Mouse (Mus musculus) left cerebral cortex, adult 18-20 months (tissue): ENCODE data around the gene Pdp2. TPM values are rescaled to one million over a fixed set of nuclear protein-coding genes. Genes with fewer than 3 reads are reported as not detected.
"Not testable (repeated sequence)": the region's sequence is repeated elsewhere in the genome, so short reads cannot be mapped to it uniquely, and the experiment has no call there.

Source experiments
- DNase-seq, 2 experiments: peaks; one replicate each; pipeline ENCODE4 v3.0.0; 2021 to 2022; ENCODE audit warnings: low spot score in 2 of 2, mixed read lengths in 1 of 2
- long read RNA-seq, 2 experiments: library from polyadenylated mRNA; stranded (forward); transcript quantifications; one replicate each; pipeline ENCODE4 v2.0.0; 2021
- total RNA-seq, 2 experiments: library from RNA; stranded (reverse); gene quantifications; 2 replicates each; pipeline ENCODE4 v1.2.3; 2021

Gene Pdp2
- 1 to 10 TPM; 7.7 to 8.9 TPM for total RNA-seq
- long read RNA-seq, experiment 1, full-length matches to known transcripts, result 7 of 10 reads
- long read RNA-seq, experiment 1, partial matches to known transcripts, result 0 of 10 reads
- long read RNA-seq, experiment 1, other reads (novel, unspliced or antisense), result 3 of 10 reads
- long read RNA-seq, experiment 2, full-length matches to known transcripts, result 2 of 4 reads
- long read RNA-seq, experiment 2, partial matches to known transcripts, result 0 of 4 reads
- long read RNA-seq, experiment 2, other reads (novel, unspliced or antisense), result 2 of 4 reads

DNA sequence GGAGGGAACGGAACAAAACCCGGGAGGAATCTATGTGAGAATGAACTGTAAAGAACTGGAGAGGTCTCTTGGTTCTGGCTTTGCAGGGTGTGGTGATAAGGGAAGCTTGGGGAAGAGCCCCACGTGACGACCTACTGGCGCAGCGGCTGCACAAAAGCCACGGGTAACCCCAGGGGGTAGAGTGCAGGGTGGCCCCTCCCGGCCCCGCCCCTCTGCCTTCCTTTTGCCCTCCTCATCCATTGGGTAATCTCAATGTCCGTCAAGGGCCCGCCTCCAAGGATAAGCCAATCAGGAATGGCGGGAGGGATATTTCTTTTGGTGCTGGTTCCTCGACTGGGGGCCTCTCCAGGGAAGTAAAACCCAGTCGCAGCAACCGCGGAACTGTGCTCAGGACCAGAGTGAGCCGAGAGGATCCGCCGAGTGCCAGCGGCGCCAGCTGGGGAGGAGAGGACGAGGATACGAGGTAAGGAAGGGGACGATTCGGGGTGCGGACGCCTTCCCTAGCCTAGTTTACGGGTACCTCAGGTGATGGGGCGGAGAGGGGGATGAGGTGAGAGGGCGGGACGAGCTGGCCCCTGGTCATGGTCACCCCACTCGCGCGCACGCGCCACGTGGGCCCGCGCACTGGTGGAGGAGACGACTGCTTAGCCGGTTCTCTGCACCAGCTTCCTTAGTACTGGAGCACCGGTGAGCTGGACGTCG lies at the start of gene Pdp2:
Gene Pdp2 (plus strand): TSS at position 319 of the 702 bp plus-strand sequence.
- DNase-seq, result peak; percentile 89 to 92

DNA sequence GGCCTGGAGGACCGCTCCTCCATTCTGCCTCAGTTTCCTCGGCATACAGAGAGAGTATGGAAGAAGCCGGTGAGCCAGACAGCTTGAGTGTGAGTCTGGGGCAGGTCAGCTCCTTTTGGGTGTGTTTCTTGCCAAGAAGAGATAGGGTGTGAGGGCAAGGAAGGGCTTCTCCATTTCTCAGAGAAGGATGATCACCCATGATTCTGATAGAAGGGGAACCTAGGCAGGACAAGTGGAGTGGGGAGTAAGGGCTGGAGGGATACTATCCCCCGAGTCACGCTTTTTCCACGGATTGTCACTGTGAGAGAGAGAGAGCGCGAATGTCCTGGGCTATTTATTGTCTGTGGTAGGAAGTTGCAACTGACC lies 49.8 kb upstream of the Pdp2 start:
- DNase-seq, result no peak

GRCm38 (mm10) chr8:104542160-104542559 lies 49.1 kb upstream of the Pdp2 start:
- DNase-seq, result peak; percentile 73 to 86

DNA sequence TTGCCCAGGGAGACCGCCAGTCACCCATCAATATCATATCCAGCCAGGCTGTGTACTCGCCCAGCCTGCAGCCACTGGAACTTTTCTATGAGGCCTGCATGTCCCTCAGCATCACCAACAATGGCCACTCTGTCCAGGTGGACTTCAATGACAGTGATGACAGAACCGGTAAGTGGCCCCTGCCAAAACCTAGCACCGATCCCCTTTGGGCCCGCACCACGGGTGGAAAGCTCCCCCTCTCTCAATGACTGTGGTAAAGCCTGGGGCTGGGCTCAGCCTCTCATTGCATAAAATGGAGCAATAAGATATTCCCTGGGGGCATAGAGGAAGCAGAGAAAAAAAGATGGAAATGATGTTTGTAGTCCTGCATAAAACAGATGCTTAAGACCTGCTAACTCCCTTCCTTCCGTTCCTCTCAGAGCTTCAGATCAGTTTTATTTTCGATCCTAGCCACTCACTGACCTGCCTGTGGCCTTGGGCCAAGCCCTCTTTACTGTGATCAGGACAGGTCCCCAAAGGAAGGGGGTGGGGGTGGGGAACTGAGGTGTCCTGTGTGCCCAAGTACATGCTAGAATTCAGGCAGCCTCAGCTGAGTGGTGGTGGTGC lies 47.7 kb upstream of the Pdp2 start:
- DNase-seq, result no peak

- DNase-seq, result no peak
These were observed 36.1 kb upstream of the Pdp2 start for GRCm38 (mm10) chr8:104555191-104555590.

DNA sequence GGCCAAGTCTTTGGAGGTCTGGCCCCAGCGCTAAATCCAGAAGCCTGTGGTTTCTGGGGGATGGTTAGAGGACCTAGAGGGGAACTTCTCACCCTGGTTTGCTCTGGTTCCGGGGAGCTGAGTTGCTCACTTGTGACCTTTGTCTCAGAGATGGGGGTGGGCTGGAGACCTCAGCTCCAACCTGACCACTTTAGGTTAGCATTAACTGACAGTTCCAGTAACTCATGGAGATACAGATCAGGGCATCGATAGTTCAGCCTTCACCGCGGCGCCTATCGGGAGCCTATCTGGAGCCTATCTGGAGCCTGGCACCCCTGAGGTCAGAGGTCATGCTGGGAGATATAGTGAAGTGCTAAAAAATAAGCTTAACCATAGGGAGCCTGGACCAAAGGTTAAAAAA lies 34.0 kb upstream of the Pdp2 start:
- DNase-seq, result no peak

- DNase-seq, result no peak
These were observed 30.5 kb upstream of the Pdp2 start for GRCm38 (mm10) chr8:104560731-104561130.

DNA sequence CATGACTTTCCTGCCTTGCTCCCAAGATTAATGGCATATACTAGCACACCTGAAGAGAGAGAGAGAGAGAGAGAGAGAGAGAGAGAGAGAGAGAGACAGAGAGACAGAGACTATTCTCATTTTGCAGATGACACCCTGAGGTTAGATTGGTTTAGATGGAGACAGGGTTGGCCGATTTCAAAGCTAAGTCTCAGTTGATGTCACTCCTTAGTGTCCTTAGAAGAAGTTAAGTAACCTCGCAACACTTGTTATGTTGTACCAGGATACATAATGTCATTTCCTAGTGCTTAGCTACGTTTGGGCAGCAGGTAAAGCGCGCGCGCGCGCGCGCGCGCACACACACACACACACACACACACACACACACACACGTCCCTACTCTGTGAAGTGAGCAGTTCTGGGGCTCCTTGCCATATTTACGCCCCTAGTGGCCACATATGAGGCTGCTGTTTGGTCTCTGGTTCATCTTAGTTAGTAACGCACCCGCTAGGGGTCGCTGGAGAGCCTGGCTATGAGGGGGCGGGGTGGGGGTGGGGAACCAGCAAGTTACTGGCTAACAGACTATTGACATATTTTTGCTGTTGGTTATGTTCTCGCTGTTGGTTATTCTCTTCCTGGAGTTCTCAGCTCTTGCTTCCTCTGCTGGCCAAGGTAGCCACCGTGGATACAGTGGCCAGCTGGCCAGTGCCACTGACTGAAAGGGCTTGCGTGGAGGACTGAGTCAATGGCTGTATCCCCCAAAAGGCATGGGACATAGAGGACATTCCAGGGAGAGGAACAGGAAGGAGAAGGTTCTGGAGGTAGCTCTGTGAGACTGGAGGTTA lies 26.4 kb upstream of the Pdp2 start:
- peak; percentile 82 to 84 for DNase-seq

GRCm38 (mm10) chr8:104565457-104565798 lies 25.8 kb upstream of the Pdp2 start:
- DNase-seq, result no peak

DNA sequence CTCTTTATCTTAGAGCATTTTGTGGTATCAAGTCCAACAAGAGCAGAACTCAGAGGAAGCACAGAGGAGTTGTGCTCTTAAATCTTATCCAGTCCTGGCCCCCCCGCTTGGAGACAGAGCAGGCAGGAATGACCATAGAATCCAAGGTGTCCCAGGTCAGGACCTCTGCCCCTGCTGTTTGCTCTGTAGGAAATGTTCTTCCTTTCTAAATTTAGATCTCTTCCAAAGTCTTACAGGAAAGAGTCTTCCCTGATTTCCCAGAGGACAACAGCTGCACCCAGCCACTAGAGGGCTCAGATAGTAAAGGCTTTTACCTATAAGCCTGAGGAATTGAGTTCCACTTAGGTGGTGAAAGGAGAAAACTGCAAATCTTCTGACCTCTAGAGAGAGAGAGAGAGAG lies 21.7 kb upstream of the Pdp2 start:
- DNase-seq, result peak in 1 of 2 experiments; percentile 27

GRCm38 (mm10) chr8:104570436-104571343 lies 20.6 kb upstream of the Pdp2 start:
- peak; percentile 86 to 88 for DNase-seq

GRCm38 (mm10) chr8:104576820-104577219 lies 14.4 kb upstream of the Pdp2 start:
- no peak for DNase-seq

GRCm38 (mm10) chr8:104577606-104578005 lies 13.6 kb upstream of the Pdp2 start:
- DNase-seq, result not testable (repeated sequence)

GRCm38 (mm10) chr8:104584522-104584921 lies 6.7 kb upstream of the Pdp2 start:
- no peak for DNase-seq

- no peak for DNase-seq
These were observed 967 bp upstream of the Pdp2 start for GRCm38 (mm10) chr8:104590284-104590683.

DNA sequence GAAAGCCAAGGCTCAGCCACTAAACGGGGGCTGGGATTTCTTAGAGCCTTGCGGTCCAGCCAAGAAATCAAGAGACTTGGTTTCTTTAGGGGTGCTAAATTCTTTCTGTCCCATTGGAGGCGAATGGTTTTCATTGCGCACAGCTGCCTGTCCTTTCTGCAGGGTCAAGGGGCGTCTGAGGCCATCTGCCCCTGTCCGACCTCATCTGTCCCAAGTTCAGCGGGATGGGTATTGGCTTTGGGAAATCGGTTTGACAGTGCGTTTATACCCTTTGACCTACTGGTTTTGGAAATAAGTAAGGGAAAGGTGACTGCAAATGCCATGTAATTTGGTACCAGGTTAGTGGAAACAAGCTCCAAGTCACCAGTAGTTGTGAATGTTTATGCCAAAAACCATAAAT lies 605 bp downstream of the Pdp2 start:
- DNase-seq, result no peak

DNA sequence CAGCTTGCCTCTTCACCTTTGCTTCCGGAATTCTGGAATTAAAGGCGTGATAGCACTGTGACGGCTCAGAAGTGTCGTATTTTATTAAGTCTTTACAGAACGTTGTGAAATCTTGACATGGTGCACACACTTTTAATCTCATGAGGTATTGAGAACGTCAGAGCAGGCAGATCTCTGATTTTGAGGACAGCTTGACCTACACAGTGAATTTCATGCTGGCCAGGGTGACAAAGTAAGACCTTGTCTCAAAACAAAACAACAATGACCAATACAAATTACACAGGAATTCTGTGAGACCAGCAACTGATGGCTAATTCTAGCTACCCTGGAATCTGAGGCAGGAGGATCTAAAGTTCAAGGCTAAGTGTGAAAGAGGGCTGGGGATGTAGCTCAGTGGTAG lies 1.3 kb downstream of the Pdp2 start:
- no peak for DNase-seq

DNA sequence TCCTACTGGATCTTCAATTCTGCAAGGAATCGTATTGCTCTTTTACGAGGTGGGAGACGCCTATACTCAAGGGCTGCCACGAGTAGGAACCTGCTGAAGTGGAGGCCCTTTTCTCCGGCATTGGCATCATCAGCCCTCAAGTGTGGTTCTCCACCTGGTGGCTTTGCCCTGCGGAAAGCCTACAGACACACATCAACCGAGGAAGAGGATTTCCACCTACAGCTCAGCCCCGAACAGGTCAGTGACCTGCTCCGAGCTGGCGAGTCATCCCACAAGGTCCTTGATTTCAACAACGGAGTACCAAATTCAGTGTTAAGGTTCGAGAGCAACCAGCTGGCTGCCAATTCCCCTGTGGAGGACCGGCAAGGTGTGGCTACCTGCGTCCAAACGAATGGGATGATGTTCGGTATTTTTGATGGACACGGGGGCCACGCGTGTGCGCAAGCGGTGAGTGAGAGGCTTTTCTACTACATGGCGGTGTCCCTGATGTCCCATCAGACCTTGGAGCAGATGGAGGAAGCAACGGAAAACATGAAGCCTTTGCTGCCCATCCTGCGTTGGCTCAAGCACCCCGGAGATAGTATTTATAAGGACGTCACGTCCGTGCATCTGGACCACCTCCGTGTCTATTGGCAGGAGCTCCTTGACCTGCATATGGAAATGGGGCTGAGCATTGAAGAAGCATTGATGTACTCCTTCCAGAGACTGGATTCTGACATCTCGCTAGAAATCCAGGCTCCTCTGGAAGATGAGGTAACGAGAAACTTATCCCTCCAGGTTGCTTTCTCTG lies 2.5 kb downstream of the Pdp2 start:
- DNase-seq, result no peak

GRCm38 (mm10) chr8:104594611-104595362 lies 3.5 kb downstream of the Pdp2 start:
- DNase-seq, result no peak
